Mouse (Mus musculus) CH12.LX (cell line): ENCODE measurements around the gene Nemp2.

Experiments
- CHD2 ChIP-seq: IDR thresholded peaks from 2 replicates; pipeline ENCODE4 v1.6.1; 2011; ENCODE audit warnings: low read length, improper control_type of control experiment
- CTCF ChIP-seq, 2 experiments: IDR thresholded peaks in 1 of 2; conservative IDR thresholded peaks in 1 of 2; 2 replicates each; pipeline ENCODE4 v1.5.1; 2011 to 2012; ENCODE audit warnings: low read depth in 2 of 2, low read length in 2 of 2, improper control_type of control experiment in 1 of 2, inconsistent platforms in 1 of 2, mild to moderate bottlenecking in 1 of 2, moderate library complexity in 1 of 2
- E2F4 ChIP-seq: IDR thresholded peaks from 2 replicates; pipeline ENCODE4 v1.6.1; 2011; ENCODE audit warnings: low read depth, low read length, improper control_type of control experiment; ENCODE audit not compliant: insufficient replicate concordance
- ELF1 ChIP-seq: IDR thresholded peaks from 2 replicates; pipeline ENCODE4 v1.6.1; 2014; ENCODE audit warnings: low read depth, mild to moderate bottlenecking, inconsistent platforms, low read length, improper control_type of control experiment
- EP300 ChIP-seq: IDR thresholded peaks from 2 replicates; pipeline ENCODE4 v1.6.1; 2011; ENCODE audit warnings: low read length, improper control_type of control experiment
- HCFC1 ChIP-seq: IDR thresholded peaks from 2 replicates; pipeline ENCODE4 v1.6.1; 2012; ENCODE audit warnings: low read depth, mild to moderate bottlenecking, inconsistent platforms, low read length, improper control_type of control experiment
- MAX ChIP-seq: IDR thresholded peaks from 2 replicates; pipeline ENCODE4 v1.6.1; 2011; ENCODE audit warnings: low read length, improper control_type of control experiment
- MAZ ChIP-seq: IDR thresholded peaks from 2 replicates; pipeline ENCODE4 v1.6.1; 2012; ENCODE audit warnings: low read depth, mild to moderate bottlenecking, inconsistent platforms, low read length, improper control_type of control experiment, moderate library complexity
- POLR2A ChIP-seq: IDR thresholded peaks from 2 replicates; pipeline ENCODE4 v1.6.1; 2011; ENCODE audit warnings: low read depth, mild to moderate bottlenecking, improper control_type of control experiment, low read length
- RAD21 ChIP-seq: IDR thresholded peaks from 2 replicates; pipeline ENCODE4 v1.6.1; 2011; ENCODE audit warnings: low read depth, mild to moderate bottlenecking, low read length, improper control_type of control experiment, moderate library complexity
- RCOR1 ChIP-seq: conservative IDR thresholded peaks from 2 replicates; pipeline ENCODE4 v1.6.1; 2012; ENCODE audit warnings: low read depth, mild to moderate bottlenecking, inconsistent platforms, low read length, improper control_type of control experiment
- TCF12 ChIP-seq: IDR thresholded peaks from 2 replicates; pipeline ENCODE4 v1.6.1; 2014; ENCODE audit warnings: low read depth, mild to moderate bottlenecking, inconsistent platforms, low read length, improper control_type of control experiment
- ZKSCAN1 ChIP-seq: IDR thresholded peaks from 2 replicates; pipeline ENCODE4 v1.6.1; 2012; ENCODE audit warnings: low read depth, inconsistent platforms, low read length, improper control_type of control experiment, borderline replicate concordance
- ZNF384 ChIP-seq: IDR thresholded peaks from 2 replicates; pipeline ENCODE4 v1.6.1; 2012; ENCODE audit warnings: low read depth, low read length, improper control_type of control experiment, inconsistent platforms

DNA sequence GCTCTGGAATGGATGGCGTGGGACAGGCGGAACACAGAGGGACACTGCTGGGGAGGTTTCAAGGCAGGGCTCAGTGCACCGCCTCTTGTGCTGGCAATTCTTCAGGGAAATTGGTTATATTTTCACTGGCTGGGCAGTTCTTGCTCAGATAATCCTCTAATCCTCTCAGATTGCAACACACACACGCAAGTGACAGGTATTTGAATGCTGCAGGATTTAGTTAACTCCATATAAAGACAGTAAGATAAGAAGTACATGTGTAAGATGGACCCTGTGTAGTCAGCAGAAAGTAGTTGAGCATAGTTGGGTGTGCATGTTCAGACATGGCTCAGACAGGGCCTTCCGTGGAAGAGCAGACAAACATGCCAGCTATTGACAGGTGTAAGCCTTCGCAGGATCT is 3.7 kb downstream of the Nemp2 start:
- no peak for TF ChIP-seq MAZ
- TF ChIP-seq POLR2A, result no peak
- TF ChIP-seq ZNF384, result no peak
- TF ChIP-seq CHD2, result no peak
- TF ChIP-seq E2F4, result no peak
- TF ChIP-seq EP300, result no peak
- no peak for TF ChIP-seq CTCF (conservative IDR thresholded peaks at IDR 0.05 in 1 of 2, IDR thresholded peaks at IDR 0.05 in 1 of 2; ENCODE audit: low read depth in 2 of 2, low read length in 2 of 2)
- TF ChIP-seq RAD21, result no peak
- no peak for TF ChIP-seq ZKSCAN1
- no peak for TF ChIP-seq TCF12
- no peak for TF ChIP-seq RCOR1
- no peak for TF ChIP-seq MAX
- TF ChIP-seq HCFC1, result no peak
- no peak for TF ChIP-seq ELF1
